Mouse (Mus musculus): ENCODE data around the gene Plaa. TPM values are rescaled to one million over a fixed set of nuclear protein-coding genes. Genes with fewer than 3 reads are reported as not detected.

The Plaa gene
- 10 to 100 TPM; 30.6 to 33.0 TPM for total RNA-seq (2023)

DNA sequence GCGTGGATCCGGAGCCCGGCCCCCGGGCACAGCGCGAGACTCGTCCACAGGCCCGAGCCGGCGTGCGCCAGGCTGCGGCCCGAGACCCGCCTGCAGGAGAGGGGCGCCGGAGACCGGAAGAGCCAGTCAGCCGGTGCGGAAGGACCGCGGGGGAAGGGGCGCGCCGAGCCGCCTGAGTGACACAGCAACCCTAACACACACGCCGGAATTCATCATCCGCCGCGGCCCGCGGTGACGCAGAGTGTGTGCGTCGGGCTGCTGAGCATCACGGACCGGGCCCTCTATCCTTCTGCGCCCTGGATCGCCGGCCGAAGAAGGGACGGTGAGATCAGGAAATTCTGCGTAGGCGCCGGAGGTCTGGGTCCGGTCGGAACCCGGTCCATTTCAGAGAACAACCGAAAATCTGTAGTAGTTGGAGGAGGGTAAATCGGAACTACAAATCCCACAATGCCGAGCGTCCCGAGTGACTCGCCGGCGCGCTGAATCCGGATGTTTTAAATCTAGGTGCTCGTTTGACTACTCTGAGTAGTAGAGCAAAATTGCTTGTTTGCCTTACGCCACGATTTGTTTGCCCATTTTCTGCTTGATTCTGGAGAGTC, at the start of gene Plaa:
Gene Plaa, minus strand, starts transcription at position 214 of the 599 bp plus-strand sequence.

DNA sequence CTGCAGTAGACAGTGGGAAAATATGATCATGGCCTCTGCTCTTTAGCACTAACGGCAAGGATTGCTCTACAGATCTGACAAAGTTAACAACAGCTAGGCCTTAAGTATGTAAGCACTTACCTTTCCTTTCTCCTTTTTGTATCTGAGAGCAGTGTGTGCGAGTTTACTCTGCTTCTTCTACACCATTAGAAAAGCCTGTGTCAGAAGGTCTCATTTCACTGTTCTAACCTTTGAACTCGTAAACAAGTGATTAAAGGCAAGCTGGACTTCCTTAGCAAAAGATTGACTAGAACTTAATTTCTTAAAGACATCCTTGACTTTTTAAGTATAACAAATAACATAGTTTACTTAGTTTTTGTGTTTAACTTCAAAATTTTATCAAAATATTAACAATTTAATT, 46.9 kb upstream of the Plaa start, which contains the start of gene Lrrc19:
Gene Lrrc19, minus strand, starts transcription at position 225 of the 400 bp plus-strand sequence.

DNA sequence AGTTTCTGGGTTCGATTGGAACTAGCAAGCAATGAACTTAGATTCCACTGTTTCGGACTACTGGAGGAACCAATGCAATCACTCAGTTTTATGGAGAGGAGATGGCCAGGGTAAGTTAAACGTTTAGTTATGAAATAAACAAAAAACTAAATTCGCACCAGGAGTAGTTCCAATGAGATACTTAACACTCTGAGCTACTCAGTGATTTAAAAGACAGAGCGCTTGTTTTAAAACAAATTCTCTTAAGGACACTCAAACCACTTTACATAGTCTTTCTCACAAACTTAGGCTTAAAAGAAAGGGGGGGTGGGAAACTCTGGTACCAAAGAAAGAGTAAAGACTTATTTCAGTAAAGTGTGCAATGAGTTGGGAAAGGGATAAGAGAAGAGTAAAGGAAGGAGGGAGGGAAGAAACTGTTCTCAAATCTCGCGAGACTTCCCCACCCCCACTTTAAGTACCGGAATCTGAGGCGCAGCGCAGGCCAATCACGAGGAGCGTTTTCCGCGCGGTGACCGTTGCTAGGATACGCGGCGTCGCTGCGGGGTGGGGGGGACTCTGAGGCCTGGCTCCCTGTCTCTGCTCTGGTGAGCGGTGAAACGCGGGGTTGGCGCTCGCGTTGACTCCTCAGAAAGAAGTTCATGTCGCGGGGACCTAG, 11.1 kb upstream of the Plaa start, which contains the start of gene Ift74:
Gene Ift74, plus strand, starts transcription at position 520 of the 655 bp plus-strand sequence.

DNA sequence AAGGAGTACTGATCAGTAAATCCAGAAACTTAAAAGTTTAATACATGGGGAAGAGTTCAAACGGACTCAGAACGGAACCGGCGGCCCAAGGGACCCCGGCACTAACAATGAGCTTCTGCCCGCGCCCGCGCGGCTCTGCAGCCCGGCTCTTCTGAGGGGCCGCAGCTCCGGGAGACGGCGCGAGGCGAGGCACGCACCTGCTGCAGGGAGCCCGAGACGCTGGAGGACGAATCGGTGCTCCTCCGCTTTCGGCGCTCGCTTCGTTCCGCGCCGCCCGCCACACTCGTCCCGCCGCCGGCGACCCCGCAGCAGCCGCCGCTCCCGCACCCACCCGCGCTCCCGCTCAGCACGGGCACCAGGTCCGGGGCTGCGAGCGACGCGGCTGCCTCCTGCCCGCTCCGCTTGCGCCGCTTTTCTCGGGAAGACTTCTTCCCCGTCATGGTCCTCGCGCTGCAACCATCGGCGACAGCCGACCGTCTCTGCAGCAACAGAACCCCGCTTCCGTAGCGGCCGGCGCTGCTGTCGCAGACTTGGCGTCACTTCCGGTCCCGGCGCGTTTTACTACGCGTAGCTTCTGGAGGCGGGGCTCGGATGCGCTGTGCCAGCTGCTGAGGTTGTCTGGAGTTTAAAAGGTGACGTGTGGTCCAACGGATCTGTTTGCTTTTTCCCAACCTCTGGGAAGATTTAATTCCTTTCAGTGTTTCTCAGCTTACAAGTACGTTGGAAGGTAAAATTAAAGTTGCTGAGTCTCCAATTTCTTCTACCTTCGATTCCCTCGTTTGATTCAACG, 46.6 kb downstream of the Plaa start, which contains the start of the genes Gm10306 and Caap1:
Gene Gm10306, plus strand, starts transcription at position 282 of the 790 bp plus-strand sequence.
Gene Caap1, minus strand, starts transcription at position 532 of the 790 bp plus-strand sequence.

Other genes starting within 250 kb of the Plaa start
- gene Gm10306, start 46.7 kb downstream of the Plaa start, total RNA-seq (2023) = not detected
- 10 to 100 TPM; 10.1 to 10.2 TPM for gene Caap1, start 46.4 kb downstream of the Plaa start, total RNA-seq (2023)
- 1 to 10 TPM in 1 of 2 experiments, under 1 TPM in 1; 0.93 to 1.1 TPM for gene Ift74, start 11.2 kb upstream of the Plaa start, total RNA-seq (2023)
- not detected for gene Lrrc19, start 46.9 kb upstream of the Plaa start, total RNA-seq (2023)
- gene Tek, start 136.0 kb upstream of the Plaa start, total RNA-seq (2023) = under 1 TPM; 0.13 TPM

Measured in neutrophil, adult 83 days (primary cell).